19 mouse cellular contexts compared by ENCODE assay signal in the genomic region with DNA sequence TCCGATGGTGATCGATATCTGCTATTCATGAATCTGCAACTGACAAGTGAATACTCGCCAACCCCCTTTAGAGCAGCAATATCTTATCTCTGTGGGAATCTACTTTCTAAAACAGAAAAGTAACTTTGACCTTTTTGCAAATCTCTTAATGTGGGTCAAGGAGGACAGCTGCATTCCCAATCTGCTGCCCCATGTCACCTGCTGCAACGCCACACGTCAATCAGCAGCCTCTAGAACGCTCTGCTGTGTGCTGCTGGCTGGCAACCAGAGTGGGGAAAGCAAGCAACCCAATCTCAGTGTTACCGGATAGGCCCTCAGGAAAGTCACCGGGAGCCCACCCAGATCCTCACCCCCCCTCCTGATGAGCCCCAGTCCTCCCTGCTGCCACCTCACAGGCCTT.
DNase-seq lines count a peak whose midpoint lies in the region; ATAC-seq and TF ChIP-seq lines count a peak whose summit lies in the region.
"Had no signal": no experiment of that assay in that cellular context is flagged by ENCODE, and none has a peak within 500 bp of the region (broad histone marks: within the 10 kb centered on the region; RNA-seq: fewer than 3 reads in every experiment).

No protein-coding gene starts in this region.

- no peak for TF ChIP-seq CTCF in hindbrain, postnatal 0 days (IDR thresholded peaks at IDR 0.05; ENCODE audit: low read depth)

- H3K27ac ChIP-seq in heart, embryonic 10.5 days: peak overlapping the region; percentile 73
- H3K27ac ChIP-seq in hindbrain, embryonic 16.5 days (ENCODE audit: low read depth, low read length): no peak overlapping the region
- no peak overlapping the region for H3K27ac ChIP-seq in hindbrain, postnatal 0 days
- H3K27ac ChIP-seq: embryonic facial prominence, embryonic 12.5 days; midbrain, embryonic 12.5 days; neural tube, embryonic 13.5 days had no signal

- no peak for DNase-seq in heart, embryonic 10.5 days (ENCODE audit: low spot score)
- DNase-seq in heart, adult 11 months: no peak
- DNase-seq in hindbrain, postnatal 0 days (ENCODE audit: low spot score): no peak
- peak; percentile 33 for DNase-seq in gastrocnemius, postnatal 10 days
- DNase-seq in heart, postnatal 4 days: peak; percentile 45
- DNase-seq in frontal cortex, postnatal 25 days (ENCODE audit: low spot score in 2 of 2): no peak
- DNase-seq: cerebellum, adult 9-10 months; kidney, adult 8-10 months; kidney, postnatal 14 days; liver, postnatal 0 days; lung, postnatal 10 days; right cerebral cortex, adult 18-20 months; thymus, postnatal 14 days had no signal

- peaks cover 96% of the 10 kb centered on the region for H3K4me1 ChIP-seq in heart, embryonic 10.5 days
- H3K4me1 ChIP-seq in hindbrain, embryonic 16.5 days (ENCODE audit: control insufficient read depth, insufficient read depth, low read depth, low read length): no peaks in the 10 kb centered on the region; the same call in none of the 2 replicates
- H3K4me1 ChIP-seq in hindbrain, postnatal 0 days (ENCODE audit: insufficient read depth, low read length): no peaks in the 10 kb centered on the region; the same call in 1 of the 2 replicates
- H3K4me1 ChIP-seq: midbrain, embryonic 12.5 days had no signal

- H3K9me3 ChIP-seq in heart, embryonic 10.5 days: no peaks in the 10 kb centered on the region
- H3K9me3 ChIP-seq in hindbrain, embryonic 16.5 days (ENCODE audit: control insufficient read depth, low read length): no peaks in the 10 kb centered on the region
- no peaks in the 10 kb centered on the region for H3K9me3 ChIP-seq in hindbrain, postnatal 0 days (ENCODE audit: low read length)
- H3K9me3 ChIP-seq: embryonic facial prominence, embryonic 12.5 days; midbrain, embryonic 12.5 days; neural tube, embryonic 13.5 days had no signal

- no peaks in the 10 kb centered on the region for H3K36me3 ChIP-seq in heart, embryonic 10.5 days
- no peaks in the 10 kb centered on the region for H3K36me3 ChIP-seq in hindbrain, embryonic 16.5 days (ENCODE audit: control insufficient read depth, insufficient read depth, low read length)
- H3K36me3 ChIP-seq in hindbrain, postnatal 0 days (ENCODE audit: insufficient read depth, low read length): no peaks in the 10 kb centered on the region
- H3K36me3 ChIP-seq: embryonic facial prominence, embryonic 12.5 days; midbrain, embryonic 12.5 days; neural tube, embryonic 13.5 days had no signal

- H3K9ac ChIP-seq in hindbrain, embryonic 16.5 days (ENCODE audit: low read depth, low read length): no peak overlapping the region; the same call in 1 of the 2 replicates
- no peak overlapping the region for H3K9ac ChIP-seq in hindbrain, postnatal 0 days (replicated peaks; ENCODE audit: low read length)
- H3K9ac ChIP-seq: embryonic facial prominence, embryonic 12.5 days; liver, postnatal 0 days; midbrain, embryonic 12.5 days; neural tube, embryonic 13.5 days had no signal

- 51% methylated on average over 8 of the region's 8 CpGs for WGBS in heart, embryonic 10.5 days
- 82% methylated on average over 8 of the region's 8 CpGs for WGBS in hindbrain, embryonic 16.5 days
- 72% methylated on average over 8 of the region's 8 CpGs for WGBS in hindbrain, postnatal 0 days

- H3K4me2 ChIP-seq in hindbrain, embryonic 16.5 days (ENCODE audit: low read length): no peak overlapping the region
- no peak overlapping the region for H3K4me2 ChIP-seq in hindbrain, postnatal 0 days (ENCODE audit: low read depth, low read length)
- H3K4me2 ChIP-seq: embryonic facial prominence, embryonic 12.5 days; midbrain, embryonic 12.5 days; neural tube, embryonic 13.5 days had no signal

- ATAC-seq in hindbrain, embryonic 16.5 days: peak; percentile 21; the same call in 1 of the 2 replicates
- no peak for ATAC-seq in hindbrain, postnatal 0 days
- ATAC-seq: forebrain, embryonic 14.5 days; inflammation-experienced regulatory T-cells, adult 6 months had no signal

- H3K4me3 ChIP-seq in heart, embryonic 10.5 days: no peak overlapping the region
- no peak overlapping the region for H3K4me3 ChIP-seq in hindbrain, embryonic 16.5 days (ENCODE audit: low read length)
- H3K4me3 ChIP-seq in hindbrain, postnatal 0 days (ENCODE audit: low read length): no peak overlapping the region
- H3K4me3 ChIP-seq: embryonic facial prominence, embryonic 12.5 days; midbrain, embryonic 12.5 days; neural tube, embryonic 13.5 days had no signal

- no peaks in the 10 kb centered on the region for H3K27me3 ChIP-seq in heart, embryonic 10.5 days (ENCODE audit: insufficient read depth, poor library complexity, severe bottlenecking)
- no peaks in the 10 kb centered on the region for H3K27me3 ChIP-seq in hindbrain, embryonic 16.5 days (replicated peaks; ENCODE audit: control insufficient read depth, insufficient read depth, low read length)
- no peaks in the 10 kb centered on the region for H3K27me3 ChIP-seq in hindbrain, postnatal 0 days (ENCODE audit: insufficient read depth, low read length)
- H3K27me3 ChIP-seq: embryonic facial prominence, embryonic 12.5 days; midbrain, embryonic 12.5 days; neural tube, embryonic 13.5 days had no signal

Comparison
In these comparisons a context has a peak if more than half of its experiments do, and no peak if none do; other contexts are left out.
1. DNase-seq: peak in gastrocnemius, postnatal 10 days (single experiment) and heart, postnatal 4 days (single experiment); none in heart, embryonic 10.5 days (single experiment), heart, adult 11 months (single experiment), hindbrain, postnatal 0 days (single experiment) and frontal cortex, postnatal 25 days (0 of 2).